Mouse (Mus musculus) right cerebral cortex, adult 2 months (tissue): ENCODE measurements around the gene Ccdc124.
A peak's percentile ranks its signal among the peaks of the same experiment; 100 is the strongest.

ENCODE experiments used
- DNase-seq, 2 experiments: peaks; one replicate each; pipeline ENCODE4 v3.0.0; 2021 to 2022; ENCODE audit warnings: low spot score in 2 of 2

Gene Ccdc124

GRCm38 (mm10) chr8:70869601-70870041, 4.1 kb downstream of the Ccdc124 start:
- DNase-seq, result peak; percentile 77 to 84

DNA sequence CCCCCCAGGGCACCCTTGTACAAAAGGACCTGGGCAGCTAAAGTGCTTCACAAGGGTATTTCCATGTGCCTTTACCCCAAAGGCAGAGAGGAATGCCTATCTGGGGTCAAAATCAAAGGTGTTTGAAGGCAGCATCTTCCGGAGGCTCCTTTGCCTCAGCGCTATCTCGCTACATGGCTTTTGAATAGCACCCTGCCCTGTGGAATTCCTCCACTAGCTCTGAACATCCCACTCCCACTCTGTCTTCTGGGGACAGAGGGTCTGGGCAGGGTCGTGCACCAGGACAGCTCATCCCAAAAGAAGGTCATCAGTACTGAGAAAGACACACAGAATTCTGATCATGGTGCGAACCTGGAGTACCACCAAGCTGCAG, 4.5 kb downstream of the Ccdc124 start:
- DNase-seq, result no peak

DNA sequence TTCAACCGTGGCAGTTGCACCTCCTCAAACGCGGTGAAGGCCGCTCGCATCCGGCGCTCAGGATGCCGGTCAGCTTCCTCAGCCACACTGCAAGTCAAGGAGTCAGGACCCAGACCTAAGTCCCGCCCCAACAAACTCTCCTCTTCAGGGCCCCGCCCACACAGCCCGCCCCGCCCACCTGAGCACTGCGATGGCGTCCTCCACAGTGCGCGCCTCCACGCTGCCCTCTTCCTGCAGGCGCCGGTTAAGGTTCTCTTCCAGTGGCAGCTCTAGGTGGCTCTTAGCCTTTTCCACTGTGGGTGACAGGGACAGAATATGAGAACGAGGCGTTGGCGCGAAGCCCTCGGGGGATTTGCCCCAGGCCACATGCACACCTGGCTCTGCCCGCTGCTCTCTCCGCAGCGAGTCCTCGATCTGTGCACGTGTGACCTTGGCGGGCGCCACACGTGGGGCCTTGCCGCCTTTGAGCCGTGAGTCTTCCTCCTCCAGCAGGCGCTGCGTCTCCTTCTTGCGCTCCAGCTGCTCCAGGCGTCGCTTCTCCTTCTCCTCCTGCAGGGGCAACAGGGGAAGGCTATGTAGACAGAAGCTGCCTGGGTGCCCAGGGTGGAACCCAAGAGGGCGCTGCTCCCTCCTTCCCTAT, 5.1 kb downstream of the Ccdc124 start:
- no peak for DNase-seq

- no peak for DNase-seq
Measured at GRCm38 (mm10) chr8:70866566-70866965, 7.2 kb downstream of the Ccdc124 start.

- no peak for DNase-seq
Measured at GRCm38 (mm10) chr8:70866001-70866520, 7.7 kb downstream of the Ccdc124 start.

DNA sequence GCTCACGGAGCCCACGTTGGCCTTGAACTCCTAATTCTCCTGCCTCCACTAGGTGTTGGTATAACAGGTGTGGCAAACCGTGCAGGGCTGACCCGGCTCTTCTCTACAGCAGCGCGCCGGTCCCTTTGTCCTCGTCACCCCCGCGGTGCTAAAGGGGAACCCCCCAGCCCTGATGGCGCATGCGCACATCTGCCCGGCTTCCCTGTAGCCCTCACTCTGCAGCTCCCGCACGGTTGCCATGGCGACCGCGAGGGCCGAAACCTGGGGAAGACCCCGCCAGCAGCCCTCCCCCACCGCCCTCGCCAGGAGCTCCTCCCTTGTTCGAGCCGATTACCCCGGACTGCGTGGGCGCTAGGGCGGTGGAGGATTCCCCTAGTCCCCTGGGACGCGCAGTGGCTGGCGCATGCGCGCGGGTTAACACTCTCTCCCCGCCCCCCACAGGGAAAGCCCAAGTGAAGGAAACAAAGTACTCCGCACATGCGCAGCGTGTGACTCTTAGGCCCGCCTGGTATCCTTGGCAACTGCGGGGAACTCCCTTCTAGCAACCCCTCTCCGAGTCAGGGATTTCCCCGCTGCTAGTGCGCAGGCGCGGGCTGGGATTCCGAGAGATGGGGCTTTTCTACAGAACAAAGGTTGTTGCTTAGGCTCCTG, 8.3 kb downstream of the Ccdc124 start:
- DNase-seq, result peak; percentile 100

GRCm38 (mm10) chr8:70864712-70865221, 9.0 kb downstream of the Ccdc124 start:
- DNase-seq, result no peak

DNA sequence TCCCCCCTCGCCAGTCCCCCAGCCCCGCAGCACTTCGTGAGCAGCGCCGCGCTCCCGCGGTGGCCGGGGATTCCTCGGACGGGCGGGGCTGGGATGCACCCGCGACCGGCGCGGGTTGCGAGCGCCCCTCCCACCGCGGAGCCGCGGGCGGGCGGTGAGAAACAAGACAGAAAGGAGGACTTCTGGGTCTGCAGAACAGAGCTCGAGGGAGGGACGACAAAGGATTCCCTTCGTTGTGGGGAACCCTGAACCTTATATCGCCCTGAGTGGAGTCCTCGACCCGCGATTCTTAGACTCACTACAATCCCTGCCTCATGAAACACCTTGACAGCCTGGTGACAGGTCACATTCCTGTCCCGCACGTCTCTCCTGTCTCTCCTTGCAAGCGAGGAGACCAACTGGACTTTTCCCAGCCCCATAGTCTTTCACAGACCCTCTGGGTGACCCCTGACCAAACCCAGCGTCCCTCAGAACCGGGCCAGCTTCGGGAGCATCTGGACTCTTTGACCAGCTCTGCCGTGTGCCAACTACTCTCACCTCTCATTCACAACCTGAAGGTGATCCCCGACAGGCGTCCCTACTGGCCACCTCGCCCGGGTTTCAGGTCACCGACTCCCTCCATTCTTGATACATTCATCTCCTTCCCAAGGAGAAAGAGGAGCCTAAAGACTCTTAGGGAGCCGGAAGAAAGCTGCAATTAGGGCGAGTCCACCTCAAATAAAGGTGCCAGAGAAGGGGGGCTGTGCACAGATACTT, 9.6 kb downstream of the Ccdc124 start:
- DNase-seq, result no peak

- no peak for DNase-seq
Measured at GRCm38 (mm10) chr8:70862824-70863641, 10.7 kb downstream of the Ccdc124 start, which contains the start of gene Kcnn1. Gene Kcnn1, minus strand, starts transcription at chr8:70863258.

DNA sequence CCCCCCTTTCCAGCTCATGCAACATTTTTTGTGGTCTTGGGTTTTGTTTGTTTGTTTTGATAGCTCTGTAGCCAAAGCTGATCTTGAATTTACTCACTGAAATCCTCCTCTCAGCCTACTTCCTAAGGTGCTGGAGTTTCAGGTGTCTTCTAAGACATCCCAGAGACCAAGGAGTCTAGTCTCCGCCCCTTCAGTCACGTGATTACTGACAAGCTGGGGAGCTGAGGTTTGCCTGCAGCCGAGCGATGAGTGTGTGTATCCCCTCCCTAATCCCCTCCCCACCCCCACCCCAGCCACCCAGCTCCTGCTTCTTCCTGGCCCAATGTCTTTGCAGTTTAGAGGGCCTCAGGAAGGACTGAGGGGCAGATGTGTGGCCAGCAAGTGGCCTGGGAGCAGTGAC, 16.2 kb downstream of the Ccdc124 start:
- no peak for DNase-seq

DNA sequence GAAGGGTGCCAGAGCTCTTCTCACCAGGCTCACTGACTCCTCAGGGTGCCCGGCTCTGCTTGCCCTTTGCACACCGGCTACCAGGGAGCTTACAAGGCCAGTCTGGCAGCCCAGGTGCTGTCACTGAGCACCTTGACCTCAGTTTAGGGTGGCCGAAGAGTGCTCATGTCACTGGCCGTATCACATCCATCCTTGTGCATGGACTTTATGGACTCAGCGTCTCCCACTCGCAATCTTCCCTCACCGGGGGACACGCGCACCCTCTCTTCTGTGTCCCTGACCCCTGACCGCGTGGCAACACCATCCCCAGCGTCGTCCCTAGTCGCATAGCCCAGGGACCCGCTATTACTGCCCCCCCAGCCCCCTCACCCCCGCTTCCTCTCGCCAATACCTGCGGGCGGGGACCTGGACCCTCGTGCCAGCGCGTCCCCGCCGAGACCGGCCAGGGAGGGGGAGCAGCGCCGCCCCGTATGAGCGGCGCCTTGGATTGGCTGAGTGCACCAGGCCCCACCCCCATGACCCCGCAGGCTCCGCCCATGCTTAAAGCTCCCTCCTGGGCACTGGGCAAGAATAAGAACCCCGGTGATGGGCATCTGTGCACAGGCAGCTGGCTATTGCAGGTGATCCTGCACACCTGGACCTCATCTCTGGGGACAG, 17.1 kb downstream of the Ccdc124 start:
- DNase-seq, result peak; percentile 78

- DNase-seq, result no peak
Measured at GRCm38 (mm10) chr8:70856028-70856427, 17.7 kb downstream of the Ccdc124 start.

- no peak for DNase-seq
Measured at GRCm38 (mm10) chr8:70853863-70854262, 19.9 kb downstream of the Ccdc124 start.

DNA sequence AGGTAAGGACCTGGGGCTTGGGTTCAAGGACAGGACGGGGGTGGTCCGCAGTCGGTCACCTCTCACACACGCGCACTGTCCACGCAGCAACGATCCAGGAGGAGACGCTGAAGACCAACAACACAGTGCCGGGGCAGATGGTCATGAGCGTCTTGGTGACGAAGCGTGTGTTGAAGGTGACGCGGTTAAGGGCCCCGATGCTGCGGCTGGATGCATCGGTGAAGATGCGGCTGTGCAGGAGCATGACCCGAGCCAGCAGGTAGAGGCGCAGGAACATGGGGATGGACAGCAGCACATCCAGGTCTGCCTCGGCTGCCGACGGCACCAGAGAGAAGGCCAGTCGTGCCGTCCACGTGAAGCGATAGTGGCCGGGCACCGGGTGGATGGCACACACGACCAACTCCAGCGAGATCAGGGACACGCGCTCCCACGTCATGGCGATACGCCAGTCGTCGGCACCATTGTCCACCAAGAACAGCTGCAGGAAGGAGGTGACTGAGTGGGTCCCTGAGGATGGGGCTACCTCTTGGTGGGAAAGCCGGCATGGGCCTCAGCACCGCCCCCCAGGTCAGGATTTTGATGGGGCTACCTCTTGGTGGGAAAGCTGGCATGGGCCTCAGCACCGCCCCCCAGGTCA, 21.0 kb downstream of the Ccdc124 start:
- no peak for DNase-seq

DNA sequence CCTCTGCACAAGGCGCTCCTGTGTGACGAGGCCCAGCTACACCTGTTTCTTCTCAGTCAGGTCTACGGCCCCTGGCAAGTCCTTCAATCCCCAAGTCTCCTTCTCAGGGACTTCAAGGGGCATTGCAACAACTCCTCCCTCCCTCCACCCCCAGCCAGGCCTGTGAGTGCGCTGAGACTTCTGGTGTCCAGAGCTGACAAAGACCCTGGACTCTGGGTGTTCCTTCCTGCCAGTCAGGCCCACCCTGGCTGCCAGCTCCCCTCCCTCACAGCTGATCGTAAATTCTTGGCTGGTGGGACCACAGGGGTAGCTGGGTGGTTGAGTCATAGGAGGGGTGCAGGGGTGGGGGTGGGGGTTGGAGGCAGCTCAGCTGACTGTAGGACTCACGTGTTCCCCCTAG, 21.9 kb downstream of the Ccdc124 start:
- DNase-seq, result no peak

GRCm38 (mm10) chr8:70850947-70851346, 22.8 kb downstream of the Ccdc124 start:
- DNase-seq, result no peak

GRCm38 (mm10) chr8:70850132-70850845, 23.4 kb downstream of the Ccdc124 start:
- no peak for DNase-seq

- DNase-seq, result no peak
Measured at GRCm38 (mm10) chr8:70849333-70849990, 24.3 kb downstream of the Ccdc124 start.
